Mouse (Mus musculus) heart, postnatal 0 days (tissue): ENCODE measurements around the gene Pea15a.

Experiments used
- CTCF ChIP-seq: IDR thresholded peaks from 2 replicates; pipeline ENCODE4 v1.5.1; 2016; ENCODE audit warnings: antibody characterized with exemption, control low read depth, low read depth
- EP300 ChIP-seq: IDR thresholded peaks from 2 replicates; pipeline ENCODE4 v1.6.1; 2016; ENCODE audit warnings: antibody characterized with exemption, low read depth

DNA sequence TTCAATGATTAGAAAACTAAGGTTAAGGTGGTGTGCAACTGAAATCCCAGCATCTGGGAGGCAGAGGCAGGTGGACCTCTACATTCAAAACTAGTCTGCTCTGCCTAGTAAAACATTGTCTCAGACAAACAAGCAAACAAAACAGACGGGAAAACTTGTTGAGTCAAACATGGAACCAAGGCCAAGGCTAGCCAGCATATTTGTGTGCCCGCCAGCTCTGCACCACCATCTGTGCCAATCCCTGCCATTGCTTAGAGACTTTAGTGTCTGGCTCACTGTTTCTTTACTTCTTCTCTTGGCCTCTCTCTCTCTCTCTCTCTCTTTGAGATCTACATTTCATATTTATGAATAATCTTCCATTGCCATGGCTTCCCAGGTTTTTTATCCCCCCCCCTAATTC is 21.6 kb upstream of the Pea15a start:
- TF ChIP-seq CTCF, result no peak
- TF ChIP-seq EP300, result no peak
